Mouse (Mus musculus) embryonic facial prominence, embryonic 12.5 days (tissue): ENCODE measurements around the gene Vsig8. TPM values are rescaled to one million over a fixed set of nuclear protein-coding genes. Genes with fewer than 3 reads are reported as not detected.

ENCODE experiments used
- ATAC-seq: fragments of 200-750 bp; cut with Nextera tagmentation; 2 replicates; pipeline ENCODE4 v1.8.0; 2017; ENCODE audit not compliant: insufficient number of reproducible peaks, insufficient read depth, low FRiP score, low TSS enrichment
- H3K27ac ChIP-seq: fragments of 300-500 bp; sonication (generic); 2 replicates; pipeline ENCODE4 v1.5.1; 2016; ENCODE audit warnings: mild to moderate bottlenecking
- H3K27me3 ChIP-seq: fragments of 300-500 bp; sonication (generic); 2 replicates; pipeline ENCODE4 v1.6.1; 2016; ENCODE audit warnings: mild to moderate bottlenecking, moderate library complexity
- H3K36me3 ChIP-seq: fragments of 300-500 bp; sonication (generic); 2 replicates; pipeline ENCODE4 v1.6.1; 2016; ENCODE audit warnings: mild to moderate bottlenecking
- H3K4me1 ChIP-seq: fragments of 300-500 bp; sonication (generic); 2 replicates; pipeline ENCODE4 v1.6.1; 2016
- H3K4me2 ChIP-seq: fragments of 300-500 bp; sonication (generic); replicated peaks from 2 replicates; pipeline ENCODE4 v1.6.1; 2016; ENCODE audit warnings: mild to moderate bottlenecking, moderate library complexity
- H3K4me3 ChIP-seq: fragments of 300-500 bp; sonication (generic); 2 replicates; pipeline ENCODE4 v1.5.1; 2016; ENCODE audit warnings: mild to moderate bottlenecking
- H3K9ac ChIP-seq: fragments of 300-500 bp; sonication (generic); 2 replicates; pipeline ENCODE4 v1.6.1; 2016; ENCODE audit warnings: mild to moderate bottlenecking, moderate library complexity
- H3K9me3 ChIP-seq: fragments of 300-500 bp; sonication (generic); 2 replicates; pipeline ENCODE4 v1.6.1; 2016; ENCODE audit warnings: mild to moderate bottlenecking, moderate library complexity
- WGBS: fragments of 180-500 bp; shearing (Covaris S2); methylation state at CpG from one replicate; pipeline ENCODE4 v1.1.7; 2016; 5-methylcytosine and 5-hydroxymethylcytosine counted together
- polyA plus RNA-seq: library from polyadenylated mRNA; unstranded; fragments of >200 nt; fragmentation: Nextera tagmentation; extraction: Ambion mirVana; gene quantifications from 2 replicates; pipeline ENCODE4 v1.2.1, GENCODE M21; 2016

Gene Vsig8
- polyA plus RNA-seq, 1 experiment from 2014 or later: not detected

DNA sequence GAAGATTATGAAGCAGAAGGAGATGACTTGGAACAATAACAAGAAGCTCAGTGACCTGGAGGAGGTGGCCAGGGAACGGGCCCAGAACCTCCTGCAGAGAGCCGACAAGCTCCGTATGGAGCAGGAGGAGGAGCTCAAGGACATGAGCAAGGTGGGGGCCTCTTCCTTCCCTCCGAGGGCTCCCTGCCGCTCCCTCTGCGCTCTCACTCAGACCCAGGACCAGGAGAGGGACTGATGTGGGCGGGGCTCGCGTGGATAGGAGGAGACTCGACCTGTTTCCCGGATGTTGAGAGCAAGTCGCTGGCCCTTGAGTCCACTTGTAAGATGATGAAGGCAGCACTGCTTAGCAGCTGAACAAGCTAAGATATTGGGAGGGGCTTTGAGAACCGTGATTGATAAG, 23.2 kb upstream of the Vsig8 start:
- peaks cover 20% of the 10 kb centered on the region for H3K4me1 ChIP-seq
- H3K27ac ChIP-seq: no peak overlapping the region
- peak overlapping the region; percentile 25 for H3K4me3 ChIP-seq
- H3K4me2 ChIP-seq: peak overlapping the region; percentile 49
- WGBS: under 1% methylated on average over 12 of the region's 13 CpGs
- H3K27me3 ChIP-seq: peaks cover 14% of the 10 kb centered on the region; the same call in 1 of the 2 replicates
- no peaks in the 10 kb centered on the region for H3K9me3 ChIP-seq
- no peak for ATAC-seq
- H3K9ac ChIP-seq: no peak overlapping the region
- no peaks in the 10 kb centered on the region for H3K36me3 ChIP-seq

DNA sequence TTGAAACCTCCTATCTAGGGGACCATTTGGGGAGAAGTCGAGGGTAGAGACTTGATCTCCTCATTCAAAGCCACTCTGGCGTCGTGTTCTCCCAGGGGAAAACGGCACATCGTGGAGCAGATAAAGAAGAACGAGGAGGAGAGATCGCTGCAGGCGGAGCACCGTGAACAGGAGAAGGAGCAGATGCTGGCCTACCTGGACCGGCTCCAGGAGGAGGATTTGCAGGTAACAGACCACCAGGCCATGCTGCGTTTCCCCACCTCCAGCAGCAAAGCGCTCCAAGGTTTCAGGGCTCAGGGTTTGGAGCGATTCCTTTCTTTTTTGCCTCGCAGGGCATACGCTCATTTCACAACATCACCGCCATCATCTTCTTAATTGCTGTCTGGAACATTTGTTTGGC, 20.6 kb upstream of the Vsig8 start:
- Histone ChIP-seq H3K4me3 (no peak overlapping the region), H3K4me2 (no peak overlapping the region), H3K9me3 (no peaks in the 10 kb centered on the region), H3K9ac (no peak overlapping the region), H3K4me1 (peaks cover 25% of the 10 kb centered on the region), H3K27ac (no peak overlapping the region), H3K27me3 (0 out of 2 replicates have a peak, but pooled peaks cover 14% of the 10 kb centered on the region), H3K36me3 (no peaks in the 10 kb centered on the region)
- WGBS: 83% methylated on average over 16 of the region's 16 CpGs
- ATAC-seq: no peak

DNA sequence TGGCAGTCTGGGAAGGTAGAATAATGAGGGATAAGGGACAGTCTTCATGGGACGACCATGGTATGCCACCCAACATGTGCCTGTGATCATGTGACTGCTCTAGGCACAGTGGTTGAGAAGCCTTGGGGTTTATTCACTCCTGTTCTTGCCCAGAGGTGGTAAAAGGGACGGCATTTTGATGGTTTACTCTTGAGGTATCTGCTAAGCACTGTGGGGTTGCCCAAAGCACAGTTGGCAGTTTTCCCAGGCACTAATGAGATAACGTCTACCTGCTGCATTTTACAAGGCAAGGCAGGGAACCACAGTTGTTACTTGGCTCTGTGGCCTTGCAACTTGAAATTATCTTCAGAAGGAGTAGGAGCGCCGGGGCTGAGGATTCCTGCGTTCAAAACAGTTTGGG, 15.9 kb upstream of the Vsig8 start:
- Histone ChIP-seq H3K36me3 (no peaks in the 10 kb centered on the region), H3K9me3 (no peaks in the 10 kb centered on the region), H3K9ac (no peak overlapping the region), H3K27ac (no peak overlapping the region), H3K4me1 (peaks cover 9% of the 10 kb centered on the region; the same call in 1 of the 2 replicates), H3K4me2 (no peak overlapping the region), H3K4me3 (no peak overlapping the region), H3K27me3 (0 out of 2 replicates have a peak, but pooled peaks cover 8% of the 10 kb centered on the region)
- WGBS: 51% methylated on average over 6 of the region's 6 CpGs
- ATAC-seq: no peak

DNA sequence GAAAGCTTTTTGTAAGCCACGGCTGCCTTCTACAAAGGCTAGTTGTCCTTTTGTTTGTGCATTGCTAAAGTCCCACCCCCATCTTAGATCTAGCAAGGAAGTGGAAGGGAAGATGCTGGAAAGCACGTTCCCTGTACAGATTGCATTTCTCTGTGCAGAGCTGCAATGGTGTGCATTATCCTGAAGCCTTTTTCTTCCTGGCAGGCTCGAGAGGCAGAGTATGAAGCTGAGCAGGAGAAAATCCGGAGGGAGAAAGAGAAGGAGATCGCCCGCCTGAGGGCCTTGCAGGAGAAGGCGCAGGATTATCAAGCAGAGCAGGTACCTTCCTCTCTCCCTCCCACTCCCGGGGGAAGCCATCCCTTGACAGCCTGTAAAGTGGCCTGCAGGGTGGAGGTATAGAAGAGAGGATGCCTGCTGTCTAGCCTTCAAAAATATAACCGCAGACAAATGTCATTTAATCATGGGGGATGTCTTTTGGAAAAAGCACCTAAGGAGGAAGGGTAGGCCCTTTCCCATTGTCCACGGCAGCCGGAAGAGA, 15.4 kb upstream of the Vsig8 start:
- Histone ChIP-seq H3K27me3 (0 out of 2 replicates have a peak, but pooled peaks cover 8% of the 10 kb centered on the region), H3K9me3 (no peaks in the 10 kb centered on the region), H3K27ac (no peak overlapping the region), H3K9ac (no peak overlapping the region), H3K4me1 (peaks cover 9% of the 10 kb centered on the region; the same call in 1 of the 2 replicates), H3K36me3 (no peaks in the 10 kb centered on the region), H3K4me2 (no peak overlapping the region), H3K4me3 (no peak overlapping the region)
- WGBS: 42% methylated on average over 11 of the region's 11 CpGs
- no peak for ATAC-seq

DNA sequence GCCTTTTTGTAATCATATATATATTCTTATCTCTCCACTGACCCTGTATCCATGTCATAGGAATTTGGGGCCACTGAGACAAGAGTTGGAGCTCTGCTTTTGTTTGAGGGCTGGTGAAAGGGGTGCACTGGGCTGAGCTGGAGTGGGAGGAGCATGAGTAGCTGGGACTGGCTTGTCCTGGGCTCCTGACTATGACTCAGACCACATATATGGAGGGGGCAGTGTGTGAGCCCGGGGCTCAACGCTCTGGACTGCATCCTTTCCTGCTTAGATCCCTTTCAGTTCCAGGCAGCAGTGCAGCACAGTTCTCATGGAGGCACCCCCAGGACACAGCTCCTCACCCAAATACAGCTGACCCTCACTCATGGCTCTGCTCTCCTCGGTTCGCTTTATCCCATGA, 9.7 kb upstream of the Vsig8 start:
- peaks cover 17% of the 10 kb centered on the region; the same call in 1 of the 2 replicates for H3K4me1 ChIP-seq
- no peak overlapping the region for H3K4me3 ChIP-seq
- H3K9ac ChIP-seq: no peak overlapping the region
- 0 out of 2 replicates have a peak, but pooled peaks cover 10% of the 10 kb centered on the region for H3K27me3 ChIP-seq
- H3K4me2 ChIP-seq: no peak overlapping the region
- ATAC-seq: no peak
- no peaks in the 10 kb centered on the region for H3K9me3 ChIP-seq
- H3K36me3 ChIP-seq: no peaks in the 10 kb centered on the region
- H3K27ac ChIP-seq: no peak overlapping the region
- WGBS: 85% methylated on average over 4 of the region's 4 CpGs

DNA sequence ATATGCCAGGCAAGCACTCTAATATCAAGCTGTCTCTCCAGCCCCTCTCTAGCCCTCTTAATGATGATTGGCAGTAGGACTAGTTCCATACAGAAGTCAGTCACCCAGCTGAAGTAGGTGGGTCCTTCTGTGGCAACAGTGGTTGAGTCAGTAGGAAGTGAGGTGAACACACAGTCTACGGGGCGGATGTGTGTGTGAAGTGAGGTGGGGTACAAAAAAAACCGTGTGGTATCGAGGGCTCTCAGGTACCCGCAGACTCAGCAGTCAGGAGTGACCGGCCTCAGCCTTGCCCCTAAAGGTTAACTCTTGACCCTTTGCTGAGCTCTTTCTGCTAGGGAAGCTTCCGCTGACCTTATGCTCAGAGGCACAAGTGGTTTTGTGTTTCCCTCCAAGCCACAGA, 7.2 kb upstream of the Vsig8 start:
- H3K4me1 ChIP-seq: peaks cover 25% of the 10 kb centered on the region
- H3K4me2 ChIP-seq: no peak overlapping the region
- no peaks in the 10 kb centered on the region for H3K9me3 ChIP-seq
- 17% methylated on average over 7 of the region's 7 CpGs for WGBS
- H3K36me3 ChIP-seq: no peaks in the 10 kb centered on the region
- no peak overlapping the region for H3K27ac ChIP-seq
- H3K9ac ChIP-seq: no peak overlapping the region
- no peak overlapping the region for H3K4me3 ChIP-seq
- no peak for ATAC-seq
- peaks cover 9% of the 10 kb centered on the region; the same call in 1 of the 2 replicates for H3K27me3 ChIP-seq

DNA sequence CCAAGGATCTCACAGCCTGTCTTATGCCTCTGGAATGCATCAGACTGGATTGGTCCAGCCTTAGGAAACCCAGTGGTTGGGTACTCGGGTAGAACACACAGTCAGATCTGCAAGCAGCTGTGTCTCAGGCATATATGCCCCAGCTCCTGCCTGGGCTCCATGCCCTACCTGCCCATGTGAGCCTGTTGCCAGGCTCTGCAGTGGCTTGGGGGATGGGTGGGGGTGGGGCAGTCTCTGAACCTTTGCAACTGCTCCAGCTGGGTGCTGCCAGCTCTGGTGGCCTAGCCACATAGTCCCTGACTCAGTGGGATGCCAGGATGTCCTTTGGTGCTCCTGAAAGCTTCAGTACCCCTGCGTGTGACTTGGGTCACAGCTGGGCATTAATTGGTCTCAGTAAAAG, 6.4 kb upstream of the Vsig8 start:
- ATAC-seq: no peak
- Histone ChIP-seq H3K4me2 (0 out of 2 replicates have a peak overlapping the region, but pooled peaks have one; percentile 50), H3K4me1 (peaks cover 25% of the 10 kb centered on the region), H3K9me3 (no peaks in the 10 kb centered on the region), H3K36me3 (no peaks in the 10 kb centered on the region), H3K9ac (no peak overlapping the region; the same call in 1 of the 2 replicates), H3K27ac (no peak overlapping the region), H3K4me3 (no peak overlapping the region), H3K27me3 (peaks cover 9% of the 10 kb centered on the region; the same call in 1 of the 2 replicates)
- 13% methylated on average over 2 of the region's 2 CpGs for WGBS

DNA sequence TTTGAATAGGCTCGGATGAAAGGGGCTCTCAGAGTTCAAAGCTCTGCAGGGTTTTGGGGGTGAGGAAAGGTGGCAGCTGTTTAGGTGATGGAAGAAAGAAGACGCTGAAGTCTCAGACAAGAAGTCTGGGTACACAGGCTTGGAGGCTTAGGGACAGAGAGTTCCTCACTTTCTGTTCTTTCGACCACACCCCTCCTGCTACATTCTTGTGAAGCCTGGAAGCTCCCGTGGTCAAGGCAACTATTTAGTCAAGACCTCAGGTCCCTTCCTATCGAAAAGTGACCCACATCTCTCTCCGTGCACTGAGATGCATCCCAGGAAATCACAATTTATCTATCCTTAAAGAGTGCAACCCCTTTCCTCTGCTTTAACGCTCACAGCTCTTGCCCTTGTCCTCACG, 6.0 kb upstream of the Vsig8 start:
- H3K4me1 ChIP-seq: peaks cover 25% of the 10 kb centered on the region
- no peak overlapping the region for H3K27ac ChIP-seq
- H3K9ac ChIP-seq: peak overlapping the region; percentile 29; the same call in 1 of the 2 replicates
- H3K9me3 ChIP-seq: no peaks in the 10 kb centered on the region
- peaks cover 9% of the 10 kb centered on the region; the same call in 1 of the 2 replicates for H3K27me3 ChIP-seq
- H3K4me3 ChIP-seq: peak overlapping the region; percentile 33
- H3K36me3 ChIP-seq: no peaks in the 10 kb centered on the region
- ATAC-seq: no peak
- 7% methylated on average over 8 of the region's 8 CpGs for WGBS
- peak overlapping the region; percentile 50 for H3K4me2 ChIP-seq

DNA sequence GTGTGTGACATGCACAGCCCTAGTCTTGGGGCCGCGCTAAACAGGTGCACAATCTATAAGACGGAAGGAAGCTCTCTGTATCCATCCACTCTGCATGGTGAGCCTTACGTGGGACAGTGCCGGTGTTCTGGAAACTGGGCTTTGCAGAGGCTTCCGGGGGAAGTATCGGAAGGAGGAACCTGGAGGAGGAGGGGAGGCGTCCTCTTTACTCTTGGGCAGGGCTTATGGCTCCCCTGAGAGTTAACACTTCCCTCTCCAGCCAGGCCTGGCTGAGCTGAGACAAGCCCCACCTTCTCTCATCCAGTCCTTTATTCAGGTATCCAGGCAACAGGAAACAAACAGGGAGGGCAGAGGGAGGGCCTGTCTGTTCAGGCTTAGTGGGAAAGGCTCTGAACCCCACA, 5.2 kb upstream of the Vsig8 start:
- Histone ChIP-seq H3K4me3 (peak overlapping the region; percentile 33), H3K27ac (no peak overlapping the region), H3K36me3 (no peaks in the 10 kb centered on the region), H3K9me3 (no peaks in the 10 kb centered on the region), H3K4me1 (peaks cover 25% of the 10 kb centered on the region), H3K4me2 (peak overlapping the region; percentile 50), H3K9ac (peak overlapping the region; percentile 29), H3K27me3 (peaks cover 9% of the 10 kb centered on the region; the same call in 1 of the 2 replicates)
- ATAC-seq: peak; percentile 75
- WGBS: under 1% methylated on average over 8 of the region's 8 CpGs

DNA sequence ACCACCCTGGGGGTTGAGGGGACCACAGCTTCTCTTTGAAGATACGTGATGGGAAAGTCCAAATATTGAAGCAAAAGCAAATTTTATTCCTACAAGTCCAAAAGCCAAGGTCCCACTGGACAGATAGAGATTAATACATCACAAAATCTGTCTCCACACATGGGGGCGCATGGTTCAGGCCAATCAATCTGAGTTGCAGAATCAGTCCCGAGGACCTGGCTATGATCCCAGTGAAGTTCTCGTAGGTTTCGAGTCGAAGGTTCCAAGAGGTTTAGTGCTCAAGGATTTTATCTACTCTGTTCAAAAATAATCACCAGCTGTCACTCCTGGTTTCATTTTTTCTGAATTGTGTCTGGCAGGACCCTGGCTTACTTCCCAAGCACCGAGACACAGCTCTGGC, 4.7 kb upstream of the Vsig8 start:
- ATAC-seq: no peak
- H3K27me3 ChIP-seq: peaks cover 9% of the 10 kb centered on the region; the same call in 1 of the 2 replicates
- H3K9ac ChIP-seq: 0 out of 2 replicates have a peak overlapping the region, but pooled peaks have one; percentile 29
- H3K36me3 ChIP-seq: no peaks in the 10 kb centered on the region
- peak overlapping the region; percentile 50 for H3K4me2 ChIP-seq
- 58% methylated on average over 7 of the region's 7 CpGs for WGBS
- H3K9me3 ChIP-seq: no peaks in the 10 kb centered on the region
- H3K27ac ChIP-seq: no peak overlapping the region
- H3K4me1 ChIP-seq: peaks cover 25% of the 10 kb centered on the region
- H3K4me3 ChIP-seq: peak overlapping the region; percentile 33; the same call in 1 of the 2 replicates

DNA sequence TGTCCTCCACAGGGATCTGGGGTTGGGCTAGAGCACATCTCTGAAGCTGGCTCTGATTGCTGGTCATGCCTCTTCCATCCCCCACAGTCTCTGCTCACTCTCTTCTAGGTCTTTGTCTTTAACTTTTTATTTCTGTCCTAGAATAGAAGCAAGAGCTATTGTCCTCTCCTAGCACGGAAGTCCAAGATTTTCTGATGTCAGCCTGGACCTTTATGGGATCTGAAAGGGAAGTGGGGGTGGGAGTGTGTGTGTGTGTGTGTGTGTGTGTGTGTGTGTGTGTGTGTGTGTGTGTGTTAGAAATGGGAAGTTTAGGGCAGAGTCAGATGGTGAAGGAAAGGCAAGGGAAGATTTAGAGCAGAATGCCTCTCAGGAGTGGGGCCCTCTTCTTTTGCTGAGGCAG, 3.1 kb upstream of the Vsig8 start:
- H3K4me1 ChIP-seq: peaks cover 25% of the 10 kb centered on the region
- no peaks in the 10 kb centered on the region for H3K36me3 ChIP-seq
- H3K9ac ChIP-seq: no peak overlapping the region
- H3K27me3 ChIP-seq: peaks cover 9% of the 10 kb centered on the region
- no peak overlapping the region for H3K4me2 ChIP-seq
- no peak for ATAC-seq
- no peak overlapping the region for H3K27ac ChIP-seq
- no peak overlapping the region for H3K4me3 ChIP-seq
- 60% methylated on average over 1 of the region's 1 CpGs for WGBS
- no peaks in the 10 kb centered on the region for H3K9me3 ChIP-seq

DNA sequence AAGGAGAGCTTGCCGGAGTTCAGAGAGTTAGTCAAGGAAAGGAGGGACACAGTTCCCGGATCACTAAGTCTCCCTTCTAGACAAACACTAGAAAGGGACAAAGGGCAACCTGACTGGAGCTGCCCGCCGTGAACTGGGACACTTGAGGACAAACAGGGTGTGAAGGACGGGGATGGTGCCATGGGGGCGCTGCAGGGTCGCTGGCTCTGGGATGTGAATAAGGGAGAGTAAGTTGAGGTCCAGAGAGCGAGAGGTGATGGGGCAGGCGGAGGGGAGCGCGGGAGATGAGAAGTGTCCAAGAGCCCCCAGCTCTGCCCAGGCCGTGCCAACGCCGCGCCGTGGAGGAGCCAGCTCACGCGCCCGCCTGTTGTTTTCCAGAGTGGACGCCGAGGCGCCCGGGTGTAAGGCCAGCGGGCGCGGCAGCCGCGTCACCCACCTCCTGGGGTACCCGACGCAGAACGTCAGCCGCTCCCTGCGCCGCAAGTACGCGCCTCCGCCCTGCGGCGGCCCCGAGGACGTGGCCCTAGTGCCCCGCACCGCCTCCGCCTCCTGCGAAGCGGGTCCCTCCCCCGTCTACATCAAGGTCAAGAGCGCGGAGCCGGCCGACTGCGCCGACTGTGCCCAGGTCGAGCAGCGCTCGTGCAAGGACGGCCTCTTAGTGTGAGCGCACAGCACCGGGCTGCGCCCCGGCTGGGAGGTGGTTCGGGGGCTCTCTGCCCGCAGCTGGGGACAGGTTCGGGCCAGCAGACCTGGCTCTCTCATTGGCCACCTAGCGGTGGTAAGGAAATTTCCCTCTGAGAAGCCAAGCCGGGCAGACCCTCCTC, 7.1 kb downstream of the Vsig8 start:
- WGBS: under 1% methylated on average over 66 of the region's 66 CpGs

More for the DNA sequence above, 7.1 kb downstream of the Vsig8 start:
- Histone ChIP-seq H3K4me2 (peak overlapping the region; percentile 98), H3K27ac (no peak overlapping the region), H3K9ac (peak overlapping the region; percentile 62), H3K9me3 (no peaks in the 10 kb centered on the region), H3K36me3 (no peaks in the 10 kb centered on the region), H3K4me3 (peak overlapping the region; percentile 60), H3K4me1 (peaks cover 11% of the 10 kb centered on the region), H3K27me3 (peaks cover 42% of the 10 kb centered on the region)
- ATAC-seq: peak; percentile 82
